In genomic region chr17:47946921-47947420, GRCm38 (mm10) we compare ENCODE assay signal across 9 mouse cellular contexts. TPM values are rescaled to one million over a fixed set of nuclear protein-coding genes. Genes with fewer than 3 reads are reported as not detected.
DNase-seq lines count a peak whose midpoint lies in the region; ATAC-seq and TF ChIP-seq lines count a peak whose summit lies in the region.
"Had no signal": no experiment of that assay in that cellular context is flagged by ENCODE, and none has a peak within 500 bp of the region (broad histone marks: within the 10 kb centered on the region; RNA-seq: fewer than 3 reads in every experiment).

No protein-coding gene starts in this region.

- peaks cover 33% of the 10 kb centered on the region for H3K4me1 ChIP-seq in hindbrain, embryonic 12.5 days
- H3K4me1 ChIP-seq in lung, postnatal 0 days (ENCODE audit: insufficient read depth, low read depth, low read length) = no peaks in the 10 kb centered on the region
- peaks cover 16% of the 10 kb centered on the region for H3K4me1 ChIP-seq in stomach, embryonic 15.5 days

- no peak for TF ChIP-seq EP300 in lung, postnatal 0 days (IDR thresholded peaks at IDR 0.05)

- no peak overlapping the region for H3K4me3 ChIP-seq in hindbrain, embryonic 12.5 days
- no peak overlapping the region for H3K4me3 ChIP-seq in lung, postnatal 0 days (ENCODE audit: low read depth, low read length)
- H3K4me3 ChIP-seq in stomach, embryonic 15.5 days (replicated peaks) = peak overlapping the region; percentile 12
- no peak overlapping the region for H3K4me3 ChIP-seq in left cerebral cortex, adult 2 months
- H3K4me3 ChIP-seq: hindbrain, embryonic 15.5 days had no signal

- no peaks in the 10 kb centered on the region for H3K9me3 ChIP-seq in hindbrain, embryonic 12.5 days (replicated peaks)
- no peaks in the 10 kb centered on the region for H3K9me3 ChIP-seq in lung, postnatal 0 days (ENCODE audit: low read length)
- H3K9me3 ChIP-seq in stomach, embryonic 15.5 days = no peaks in the 10 kb centered on the region
- H3K9me3 ChIP-seq: hindbrain, embryonic 15.5 days had no signal

- ATAC-seq in hindbrain, embryonic 12.5 days (ENCODE audit: low FRiP score) = 0 out of 2 replicates have a peak, but pooled peaks have one; percentile 35
- peak; percentile 68 for ATAC-seq in lung, postnatal 0 days
- ATAC-seq in stomach, embryonic 15.5 days (ENCODE audit: insufficient read depth, low FRiP score, low read depth) = peak; percentile 64

- H3K9ac ChIP-seq in hindbrain, embryonic 12.5 days = peak overlapping the region; percentile 32; the same call in 1 of the 2 replicates
- H3K9ac ChIP-seq in lung, postnatal 0 days (replicated peaks; ENCODE audit: low read depth) = no peak overlapping the region
- H3K9ac ChIP-seq in stomach, embryonic 15.5 days = no peak overlapping the region
- H3K9ac ChIP-seq: hindbrain, embryonic 15.5 days had no signal

- intact Hi-C loops in left cerebral cortex, adult 2 months (cut with DNase I) = no loop called here

- H3K4me2 ChIP-seq in hindbrain, embryonic 12.5 days (replicated peaks) = peak overlapping the region; percentile 34
- peak overlapping the region; percentile 29 for H3K4me2 ChIP-seq in lung, postnatal 0 days (replicated peaks; ENCODE audit: low read depth, low read length)
- peak overlapping the region; percentile 36 for H3K4me2 ChIP-seq in stomach, embryonic 15.5 days
- H3K4me2 ChIP-seq: hindbrain, embryonic 15.5 days had no signal

- no peaks in the 10 kb centered on the region for H3K36me3 ChIP-seq in hindbrain, embryonic 12.5 days
- no peaks in the 10 kb centered on the region for H3K36me3 ChIP-seq in lung, postnatal 0 days (ENCODE audit: insufficient read depth, low read length)
- H3K36me3 ChIP-seq in stomach, embryonic 15.5 days = no peaks in the 10 kb centered on the region
- H3K36me3 ChIP-seq: hindbrain, embryonic 15.5 days had no signal

- peak; percentile 50 to 56 for DNase-seq in spleen, adult 18-20 months
- DNase-seq in spleen, adult 12 weeks (ENCODE audit: low spot score) = no peak
- peak; percentile 29 for DNase-seq in lung, postnatal 0 days (ENCODE audit: low spot score)
- no peak for DNase-seq in cerebellum, adult 8-10 months
- no peak for DNase-seq in urinary bladder, postnatal 25 days (ENCODE audit: low spot score)
- DNase-seq in left cerebral cortex, adult 2 months (ENCODE audit: extremely low spot score in 1 of 2, low spot score in 2 of 2) = no peak

- H3K27me3 ChIP-seq in hindbrain, embryonic 12.5 days = peaks cover 12% of the 10 kb centered on the region; the same call in 1 of the 2 replicates
- no peaks in the 10 kb centered on the region for H3K27me3 ChIP-seq in lung, postnatal 0 days (replicated peaks; ENCODE audit: insufficient read depth, low read length)
- H3K27me3 ChIP-seq in stomach, embryonic 15.5 days (replicated peaks) = no peaks in the 10 kb centered on the region
- H3K27me3 ChIP-seq: hindbrain, embryonic 15.5 days had no signal

- 0 out of 2 replicates have a peak overlapping the region, but pooled peaks have one; percentile 23 for H3K27ac ChIP-seq in hindbrain, embryonic 12.5 days
- H3K27ac ChIP-seq in lung, postnatal 0 days (ENCODE audit: low read length) = no peak overlapping the region
- 0 out of 2 replicates have a peak overlapping the region, but pooled peaks have one; percentile 35 for H3K27ac ChIP-seq in stomach, embryonic 15.5 days
- no peak overlapping the region for H3K27ac ChIP-seq in left cerebral cortex, adult 2 months
- H3K27ac ChIP-seq: hindbrain, embryonic 15.5 days had no signal

- no peak for TF ChIP-seq CTCF in lung, postnatal 0 days (IDR thresholded peaks at IDR 0.05)
- no peak for TF ChIP-seq CTCF in left cerebral cortex, adult 2 months (IDR thresholded peaks at IDR 0.05)

- WGBS in hindbrain, embryonic 12.5 days = 1% methylated on average over 14 of the region's 14 CpGs
- 15% methylated on average over 14 of the region's 14 CpGs for WGBS in lung, postnatal 0 days
- 9% methylated on average over 14 of the region's 14 CpGs for WGBS in stomach, embryonic 15.5 days

RNA-seq across cellular contexts. Expression of gene Foxp4, which starts 22.5 kb away (rescaled TPM):
- 40.6 and 41.7 TPM in 2 replicates for polyA plus RNA-seq in hindbrain, embryonic 12.5 days (2016; fragmentation: Nextera tagmentation; extraction: Ambion mirVana)
- polyA plus RNA-seq in lung, postnatal 0 days (2015; fragmentation: Nextera tagmentation; extraction: Ambion mirVana) = 10.2 and 14.3 TPM in 2 replicates
- 25.0 and 30.9 TPM in 2 replicates for polyA plus RNA-seq in stomach, embryonic 15.5 days (2015; fragmentation: Nextera tagmentation; extraction: Ambion mirVana)
- total RNA-seq in left cerebral cortex, adult 2 months (2021) = 10 to 100 TPM; 43.1 to 50.6 TPM

Comparison
In these comparisons a context has a peak if more than half of its experiments do, and no peak if none do; other contexts are left out.
1. DNase-seq: peak in spleen, adult 18-20 months (2 of 2) and lung, postnatal 0 days (single experiment); none in spleen, adult 12 weeks (single experiment), cerebellum, adult 8-10 months (single experiment), urinary bladder, postnatal 25 days (single experiment) and left cerebral cortex, adult 2 months (0 of 2).
2. H3K27ac ChIP-seq: peak in hindbrain, embryonic 12.5 days (single experiment) and stomach, embryonic 15.5 days (single experiment); none in lung, postnatal 0 days (single experiment) and left cerebral cortex, adult 2 months (single experiment).
3. Peak in every context shown above with its lines, with median percentiles within 50 percentile points of each other: ATAC-seq and H3K4me2 ChIP-seq.